Comparison of ENCODE assay signal across 8 mouse cellular contexts in genomic region chrX:129749571-129750061, GRCm38 (mm10). TPM values are rescaled to one million over a fixed set of nuclear protein-coding genes. Genes with fewer than 3 reads are reported as not detected.
DNase-seq lines count a peak whose midpoint lies in the region; ATAC-seq and TF ChIP-seq lines count a peak whose summit lies in the region.

Gene Diaph2 (plus strand): TSS chrX:129749742.

- H3K27ac ChIP-seq in ES-E14 (ENCODE audit: insufficient read depth, low read depth, low read length, poor library complexity, severe bottlenecking) = peak within 1 kb of the TSS; percentile 73; the same call in 1 of the 2 replicates
- H3K27ac ChIP-seq in lung, embryonic 15.5 days = peak within 1 kb of the TSS; percentile 74
- 0 out of 2 replicates have a peak within 1 kb of the TSS, but pooled peaks have one; percentile 13 for H3K27ac ChIP-seq in olfactory bulb, adult 2 months (ENCODE audit: insufficient read depth, low read depth, low read length)

- peak within 1 kb of the TSS; percentile 91 to 95 for H3K4me3 ChIP-seq in ES-E14 (ENCODE audit: insufficient read depth in 1 of 2, low read depth in 1 of 2, low read length in 2 of 2, poor library complexity in 1 of 2, severe bottlenecking in 1 of 2)
- H3K4me3 ChIP-seq in lung, embryonic 15.5 days = peak within 1 kb of the TSS; percentile 59
- peak within 1 kb of the TSS; percentile 79 for H3K4me3 ChIP-seq in olfactory bulb, adult 2 months (ENCODE audit: insufficient read depth, low read depth, low read length)

- no peaks in the 10 kb centered on the region for H3K9me3 ChIP-seq in ES-E14 (ENCODE audit: control insufficient read depth, insufficient read depth, low read depth, low read length)
- no peaks in the 10 kb centered on the region for H3K9me3 ChIP-seq in lung, embryonic 15.5 days

- 0 out of 2 replicates have a peak, but pooled peaks have one; percentile 26 for TF ChIP-seq POLR2A in olfactory bulb, adult 2 months (IDR thresholded peaks at IDR 0.05; ENCODE audit: insufficient read depth, low read depth, low read length)

- in situ Hi-C loops in ES-E14 (cut with MboI; ENCODE audit: low sequenced_read_pairs in 2 of 2, unreplicated experiment in 2 of 2) = no loop called here

- peak within 1 kb of the TSS; percentile 93 for H3K9ac ChIP-seq in ES-E14 (ENCODE audit: insufficient read depth, low read depth, low read length, poor library complexity, severe bottlenecking)
- H3K9ac ChIP-seq in lung, embryonic 15.5 days = peak within 1 kb of the TSS; percentile 52

- H3K4me2 ChIP-seq in lung, embryonic 15.5 days = peak within 1 kb of the TSS; percentile 54

- H3K4me1 ChIP-seq in ES-E14 (ENCODE audit: control insufficient read depth in 2 of 2, insufficient read depth in 2 of 2, low read length in 2 of 2, poor library complexity in 1 of 2) = no peaks in the 10 kb centered on the region
- H3K4me1 ChIP-seq in lung, embryonic 15.5 days = no peaks in the 10 kb centered on the region
- H3K4me1 ChIP-seq in olfactory bulb, adult 2 months (ENCODE audit: control insufficient read depth, insufficient read depth, low read length) = no peaks in the 10 kb centered on the region

- H3K27me3 ChIP-seq in lung, embryonic 15.5 days = no peaks in the 10 kb centered on the region

- peak; percentile 63 for DNase-seq in ES-E14 (ENCODE audit: low read depth, low spot score)
- peak; percentile 65 for DNase-seq in cerebellum, adult 8-10 months
- peak; percentile 76 for DNase-seq in forelimb bud, embryonic 11.5 days (ENCODE audit: low read depth, low spot score)
- DNase-seq in layer of hippocampus, adult 8-10 months (ENCODE audit: low spot score in 2 of 2) = peak; percentile 59 to 71
- DNase-seq in thymus, adult 18-20 months = peak; percentile 78 to 79

- ATAC-seq in hematopoietic stem cell, adult 5-6 weeks (replicated peaks in 1 of 2; ENCODE audit: insufficient read depth in 1 of 2, low FRiP score in 2 of 2, low TSS enrichment in 1 of 2, low read depth in 1 of 2, poor library complexity in 2 of 2, severe bottlenecking in 2 of 2) = peak; percentile 91 to 97
- ATAC-seq in lung, embryonic 15.5 days (ENCODE audit: borderline replicate concordance, extremely low read depth, low FRiP score, low TSS enrichment) = peak; percentile 93

- 13% methylated on average over 46 of the region's 49 CpGs for WGBS in lung, embryonic 15.5 days
- WGBS in olfactory bulb, adult 2 months = 15% methylated on average over 49 of the region's 49 CpGs

- no peaks in the 10 kb centered on the region for H3K36me3 ChIP-seq in ES-E14 (ENCODE audit: control insufficient read depth, insufficient read depth, low read length, poor library complexity, severe bottlenecking)
- no peaks in the 10 kb centered on the region for H3K36me3 ChIP-seq in lung, embryonic 15.5 days

- TF ChIP-seq CTCF in olfactory bulb, adult 2 months (IDR thresholded peaks at IDR 0.05; ENCODE audit: insufficient read depth, low read depth, low read length) = no peak

TF ChIP-seq in ES-E14, 5 proteins besides CTCF, POLR2A, EP300 and RAD21:
- TF ChIP-seq CHD2 (IDR thresholded peaks at IDR 0.05; ENCODE audit: low read depth, low read length) = no peak
- TF ChIP-seq HCFC1 (IDR thresholded peaks at IDR 0.05; ENCODE audit: borderline replicate concordance, insufficient read depth, low read length) = no peak
- no peak for TF ChIP-seq ZC3H11A (IDR thresholded peaks at IDR 0.05; ENCODE audit: borderline replicate concordance, low read depth, low read length)
- no peak for TF ChIP-seq MAFK (IDR thresholded peaks at IDR 0.05; ENCODE audit: insufficient read depth, low read depth, low read length)
- no peak for TF ChIP-seq ZNF384 (IDR thresholded peaks at IDR 0.05; ENCODE audit: low read depth, low read length)

RNA-seq across cellular contexts. Expression of gene Diaph2, which starts in this region (rescaled TPM):
- 5.8 and 6.7 TPM in 2 replicates for total RNA-seq in ES-E14 (2012; rRNA removed)
- total RNA-seq in hematopoietic stem cell, adult 5-6 weeks (2017) = 10.0 and 11.4 TPM in 2 replicates
- 10 to 100 TPM; 23.1 to 28.6 (median 26.1) TPM for total RNA-seq in layer of hippocampus, adult 8-10 months (2022)
- 8.3 and 8.7 TPM in 2 replicates for polyA plus RNA-seq in lung, embryonic 15.5 days (2015; fragmentation: Nextera tagmentation; extraction: Ambion mirVana)
- polyA plus RNA-seq in olfactory bulb, adult 2 months (2012; ENCODE audit: insufficient read depth, insufficient read length, low replicate concordance, missing spikeins) = not detected in 2 replicates

Comparison
In these comparisons a context has a peak if more than half of its experiments do, and no peak if none do; other contexts are left out.
1. Peak in every context shown above with its lines: DNase-seq, ATAC-seq, H3K4me3 ChIP-seq and H3K27ac ChIP-seq.
2. H3K27ac ChIP-seq: peak in every context shown above with its lines; median percentile 74 in lung, embryonic 15.5 days; 73 in ES-E14; 13 in olfactory bulb, adult 2 months.